Mouse (Mus musculus) myocyte (in vitro differentiated cells): ENCODE results near the gene Dennd1a.

Source experiments
- MAX ChIP-seq: IDR thresholded peaks from one replicate; pipeline ENCODE4 v1.6.1; 2011; ENCODE audit warnings: low read depth, mild to moderate bottlenecking, control low read depth
- POLR2AphosphoS2 ChIP-seq: IDR thresholded peaks from one replicate; pipeline ENCODE4 v1.6.1; 2011; ENCODE audit warnings: low read depth, control low read depth; ENCODE audit not compliant: insufficient read length
- TCF12 ChIP-seq: IDR thresholded peaks from one replicate; pipeline ENCODE4 v1.6.1; 2011; ENCODE audit warnings: mild to moderate bottlenecking, control low read depth; ENCODE audit not compliant: poor library complexity, insufficient read depth, severe bottlenecking
- USF1 ChIP-seq: IDR thresholded peaks from one replicate; pipeline ENCODE4 v1.6.1; 2011; ENCODE audit warnings: low read depth, mild to moderate bottlenecking, control low read depth, moderate library complexity

DNA sequence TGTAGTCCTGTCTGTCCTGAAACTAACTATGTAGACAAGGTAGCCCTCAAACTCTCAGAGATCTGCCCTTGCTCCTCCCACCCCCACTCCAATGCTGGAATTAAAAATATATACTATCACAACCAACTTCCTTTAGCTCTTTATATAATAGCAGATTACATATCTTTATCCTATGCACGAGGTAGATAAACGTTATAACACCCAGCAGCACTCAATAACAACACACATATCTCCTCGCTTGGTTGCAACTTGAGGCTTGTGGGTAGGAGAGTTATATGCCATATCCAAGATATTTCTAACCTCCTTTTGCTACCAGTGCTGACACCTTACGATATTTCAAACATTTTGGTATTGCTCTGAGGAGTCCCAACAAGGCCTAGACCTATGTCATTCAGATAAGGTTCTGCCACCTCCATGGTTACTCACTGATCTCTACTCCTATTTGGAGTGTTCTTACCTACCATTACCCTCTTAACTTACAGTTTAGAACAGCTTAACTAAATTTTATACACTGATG is 346.3 kb downstream of the Dennd1a start:
- TF ChIP-seq POLR2AphosphoS2, result no peak
- no peak for TF ChIP-seq USF1
- no peak for TF ChIP-seq MAX
- no peak for TF ChIP-seq TCF12
